ENCODE assay signal across 11 mouse cellular contexts in the genomic region with DNA sequence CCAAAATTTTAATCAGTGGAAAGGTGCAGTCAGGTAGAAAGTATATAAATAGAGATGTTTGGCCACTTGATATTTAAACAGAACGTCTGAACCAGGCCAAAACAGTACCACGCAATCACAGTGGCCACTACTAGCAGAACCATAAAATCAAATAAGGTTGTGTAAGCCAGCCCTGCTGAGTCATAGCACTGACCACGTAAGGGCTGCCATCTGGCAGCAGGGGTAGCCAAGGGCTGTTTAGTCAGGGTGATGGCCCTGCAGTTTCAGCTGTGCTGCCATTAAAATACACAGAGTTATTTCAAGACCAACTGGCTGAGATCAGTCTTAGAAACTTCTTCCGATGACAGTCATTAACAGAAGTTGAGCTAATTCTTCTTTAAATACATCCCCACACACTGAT. TPM values are rescaled to one million over a fixed set of nuclear protein-coding genes. Genes with fewer than 3 reads are reported as not detected.
A peak's percentile ranks its signal among the peaks of the same experiment; 100 is the strongest.
DNase-seq lines count a peak whose midpoint lies in the region; ATAC-seq and TF ChIP-seq lines count a peak whose summit lies in the region.
"Had no signal": no experiment of that assay in that cellular context is flagged by ENCODE, and none has a peak within 500 bp of the region (broad histone marks: within the 10 kb centered on the region; RNA-seq: fewer than 3 reads in every experiment).

No protein-coding gene starts in this region.

- no peak for TF ChIP-seq CTCF in bone marrow macrophage, adult 2 months (IDR thresholded peaks at IDR 0.05; ENCODE audit: low read depth, low read length)
- no peak for TF ChIP-seq CTCF in intestine, postnatal 0 days (IDR thresholded peaks at IDR 0.05; ENCODE audit: low read depth)

- no peaks in the 10 kb centered on the region for H3K36me3 ChIP-seq in heart, embryonic 11.5 days (ENCODE audit: control insufficient read depth, insufficient read depth, low read length)
- no peaks in the 10 kb centered on the region for H3K36me3 ChIP-seq in intestine, postnatal 0 days (ENCODE audit: control insufficient read depth, insufficient read depth)
- H3K36me3 ChIP-seq: kidney, embryonic 15.5 days; limb, embryonic 15.5 days had no signal

- WGBS in heart, embryonic 11.5 days (ENCODE audit: insufficient replicate concordance) = 75% methylated on average over 4 of the region's 4 CpGs
- WGBS in intestine, postnatal 0 days = 54% methylated on average over 4 of the region's 4 CpGs

- DNase-seq in heart, adult 8-10 months (ENCODE audit: low spot score) = peak; percentile 54
- DNase-seq in gastrocnemius, postnatal 10 days = peak; percentile 37
- no peak for DNase-seq in embryo, embryonic 10.5 days (ENCODE audit: low spot score)
- no peak for DNase-seq in left cerebral cortex, adult 11 months (ENCODE audit: low spot score)
- DNase-seq: right cerebral cortex, postnatal 4 days had no signal

- no peak overlapping the region for H3K9ac ChIP-seq in heart, embryonic 11.5 days (ENCODE audit: low read depth, low read length)
- no peak overlapping the region for H3K9ac ChIP-seq in intestine, postnatal 0 days (ENCODE audit: low read depth, low read length)
- H3K9ac ChIP-seq: kidney, embryonic 15.5 days; limb, embryonic 15.5 days had no signal

- H3K4me3 ChIP-seq in heart, embryonic 11.5 days (ENCODE audit: low read depth, low read length) = no peak overlapping the region
- H3K4me3 ChIP-seq in bone marrow macrophage, adult 2 months (ENCODE audit: insufficient read depth, low read length) = no peak overlapping the region
- no peak overlapping the region for H3K4me3 ChIP-seq in intestine, postnatal 0 days (ENCODE audit: low read depth, low read length)
- H3K4me3 ChIP-seq: kidney, embryonic 15.5 days; limb, embryonic 15.5 days had no signal

- no peaks in the 10 kb centered on the region for H3K4me1 ChIP-seq in heart, embryonic 11.5 days (ENCODE audit: control insufficient read depth, insufficient read depth, low read length)
- peaks cover 42% of the 10 kb centered on the region for H3K4me1 ChIP-seq in bone marrow macrophage, adult 2 months (ENCODE audit: control insufficient read depth, insufficient read depth, low read length)
- no peaks in the 10 kb centered on the region for H3K4me1 ChIP-seq in intestine, postnatal 0 days (replicated peaks; ENCODE audit: control insufficient read depth, insufficient read depth, low read length)

- H3K27me3 ChIP-seq in heart, embryonic 11.5 days (ENCODE audit: control insufficient read depth, insufficient read depth, low read length) = no peaks in the 10 kb centered on the region
- H3K27me3 ChIP-seq in intestine, postnatal 0 days (replicated peaks; ENCODE audit: control insufficient read depth, insufficient read depth, low read length) = no peaks in the 10 kb centered on the region
- H3K27me3 ChIP-seq: kidney, embryonic 15.5 days had no signal

- TF ChIP-seq POLR2A in bone marrow macrophage, adult 2 months (IDR thresholded peaks at IDR 0.05; ENCODE audit: borderline replicate concordance, low read depth, low read length) = no peak

- no peak overlapping the region for H3K27ac ChIP-seq in heart, embryonic 11.5 days (ENCODE audit: low read depth, low read length)
- peak overlapping the region; percentile 52 for H3K27ac ChIP-seq in bone marrow macrophage, adult 2 months (ENCODE audit: insufficient read depth, low read depth, low read length)
- no peak overlapping the region for H3K27ac ChIP-seq in intestine, postnatal 0 days (ENCODE audit: low read depth, low read length)
- H3K27ac ChIP-seq: kidney, embryonic 15.5 days; limb, embryonic 15.5 days had no signal

- ATAC-seq in heart, embryonic 11.5 days (replicated peaks; ENCODE audit: insufficient number of reproducible peaks, low FRiP score, low TSS enrichment) = no peak
- peak; percentile 41; the same call in 1 of the 2 replicates for ATAC-seq in megakaryocyte progenitor cell, adult 5-6 weeks (replicated peaks; ENCODE audit: poor library complexity)
- ATAC-seq in intestine, postnatal 0 days = no peak

- no peak overlapping the region for H3K4me2 ChIP-seq in heart, embryonic 11.5 days
- H3K4me2 ChIP-seq in intestine, postnatal 0 days (replicated peaks; ENCODE audit: low read depth) = no peak overlapping the region
- H3K4me2 ChIP-seq: kidney, embryonic 15.5 days; limb, embryonic 15.5 days had no signal

- no peaks in the 10 kb centered on the region for H3K9me3 ChIP-seq in heart, embryonic 11.5 days (replicated peaks; ENCODE audit: control insufficient read depth, low read length)
- H3K9me3 ChIP-seq in intestine, postnatal 0 days (ENCODE audit: control insufficient read depth) = no peaks in the 10 kb centered on the region
- H3K9me3 ChIP-seq: kidney, embryonic 15.5 days; limb, embryonic 15.5 days had no signal

RNA-seq across cellular contexts. Expression of a gene that starts 5.5 kb away (rescaled TPM):
- 10 to 100 TPM; 45.0 to 50.7 (median 49.5) TPM for total RNA-seq in heart, adult 8-10 months (2022)
- 67.1 and 76.9 TPM in 2 replicates for polyA plus RNA-seq in heart, embryonic 11.5 days (2014; fragmentation: Nextera tagmentation; extraction: Ambion mirVana)
- 952 and 993 TPM in 2 replicates for polyA plus RNA-seq in bone marrow macrophage, adult 2 months (2012; ENCODE audit: insufficient read depth, insufficient read length, missing spikeins)
- total RNA-seq in gastrocnemius, postnatal 10 days (2021) = 10 to 100 TPM; 25.7 to 37.4 TPM
- 98.6 and 103 TPM in 2 replicates for total RNA-seq in megakaryocyte progenitor cell, adult 5-6 weeks (2015)
- total RNA-seq in megakaryocyte progenitor cell, adult 5-6 weeks (2017) = 168 and 210 TPM in 2 replicates
- 440 and 476 TPM in 2 replicates for polyA plus RNA-seq in intestine, postnatal 0 days (2015; fragmentation: Nextera tagmentation; extraction: Ambion mirVana)

RNA-seq across cellular contexts. Expression of a gene that starts 5.8 kb away (rescaled TPM):
- under 1 TPM; 0.40 to 0.91 (median 0.79) TPM for total RNA-seq in heart, adult 8-10 months (2022)
- 0.39 and 0.41 TPM in 2 replicates for polyA plus RNA-seq in heart, embryonic 11.5 days (2014; fragmentation: Nextera tagmentation; extraction: Ambion mirVana)
- polyA plus RNA-seq in bone marrow macrophage, adult 2 months (2012; ENCODE audit: insufficient read depth, insufficient read length, missing spikeins) = 1.3 and 1.6 TPM in 2 replicates
- total RNA-seq in gastrocnemius, postnatal 10 days (2021) = under 1 TPM; 0.56 to 0.63 TPM
- total RNA-seq in megakaryocyte progenitor cell, adult 5-6 weeks (2015) = 0.17 TPM in 1 of 2 replicates, not detected in the other
- total RNA-seq in megakaryocyte progenitor cell, adult 5-6 weeks (2017) = not detected in 2 replicates
- 2.5 and 3.0 TPM in 2 replicates for polyA plus RNA-seq in intestine, postnatal 0 days (2015; fragmentation: Nextera tagmentation; extraction: Ambion mirVana)
- polyA plus RNA-seq: kidney, embryonic 15.5 days; limb, embryonic 15.5 days had no signal

RNA-seq across cellular contexts. Expression of a gene that starts 43.8 kb away (rescaled TPM):
- total RNA-seq in heart, adult 8-10 months (2022) = not detected
- polyA plus RNA-seq in heart, embryonic 11.5 days (2014; fragmentation: Nextera tagmentation; extraction: Ambion mirVana) = 0.07 and 0.23 TPM in 2 replicates
- not detected in 2 replicates for polyA plus RNA-seq in bone marrow macrophage, adult 2 months (2012; ENCODE audit: insufficient read depth, insufficient read length, missing spikeins)
- not detected for total RNA-seq in gastrocnemius, postnatal 10 days (2021)
- total RNA-seq in megakaryocyte progenitor cell, adult 5-6 weeks (2015) = not detected in 2 replicates
- total RNA-seq in megakaryocyte progenitor cell, adult 5-6 weeks (2017) = not detected in 2 replicates
- 2.2 and 2.3 TPM in 2 replicates for polyA plus RNA-seq in intestine, postnatal 0 days (2015; fragmentation: Nextera tagmentation; extraction: Ambion mirVana)

RNA-seq across cellular contexts. Expression of a gene that starts 47.5 kb away (rescaled TPM):
- total RNA-seq in heart, adult 8-10 months (2022) = 10 to 100 TPM; 69.9 to 81.0 (median 78.4) TPM
- polyA plus RNA-seq in heart, embryonic 11.5 days (2014; fragmentation: Nextera tagmentation; extraction: Ambion mirVana) = 15.3 and 15.4 TPM in 2 replicates
- polyA plus RNA-seq in bone marrow macrophage, adult 2 months (2012; ENCODE audit: insufficient read depth, insufficient read length, missing spikeins) = 53.4 and 55.1 TPM in 2 replicates
- total RNA-seq in gastrocnemius, postnatal 10 days (2021) = 10 to 100 TPM; 79.2 to 92.0 TPM
- total RNA-seq in megakaryocyte progenitor cell, adult 5-6 weeks (2015) = 91.4 and 102 TPM in 2 replicates
- total RNA-seq in megakaryocyte progenitor cell, adult 5-6 weeks (2017) = 87.9 and 105 TPM in 2 replicates
- 7.2 and 7.3 TPM in 2 replicates for polyA plus RNA-seq in intestine, postnatal 0 days (2015; fragmentation: Nextera tagmentation; extraction: Ambion mirVana)

Comparison
In these comparisons a context has a peak if more than half of its experiments do, and no peak if none do; other contexts are left out.
1. DNase-seq: peak in heart, adult 8-10 months (single experiment) and gastrocnemius, postnatal 10 days (single experiment); none in embryo, embryonic 10.5 days (single experiment) and left cerebral cortex, adult 11 months (single experiment).